Mouse (Mus musculus) heart, adult 2 months (tissue): ENCODE measurements at regions not wholly inside any gene's neighbourhood (a gene's known extent, or its start where the extent isn't known, plus 50 kb on each side); places are given as distances from the start of the nearest gene placed in this dataset.

Experiments used
- CTCF ChIP-seq: fragments of 200-600 bp; IDR thresholded peaks from 2 replicates; pipeline ENCODE4 v1.8.1; 2022; ENCODE audit warnings: antibody characterized with exemption, mild to moderate bottlenecking, moderate library complexity
- EP300 ChIP-seq: fragments of 200-500 bp; IDR thresholded peaks from 2 replicates; pipeline ENCODE4 v1.6.1; 2011; ENCODE audit warnings: low read depth, low read length, control low read depth; ENCODE audit not compliant: insufficient read depth
- POLR2A ChIP-seq: fragments of 200-500 bp; IDR thresholded peaks from 2 replicates; pipeline ENCODE4 v1.6.1; 2011; ENCODE audit warnings: mild to moderate bottlenecking, low read depth, low read length, control low read depth; ENCODE audit not compliant: insufficient read depth

DNA sequence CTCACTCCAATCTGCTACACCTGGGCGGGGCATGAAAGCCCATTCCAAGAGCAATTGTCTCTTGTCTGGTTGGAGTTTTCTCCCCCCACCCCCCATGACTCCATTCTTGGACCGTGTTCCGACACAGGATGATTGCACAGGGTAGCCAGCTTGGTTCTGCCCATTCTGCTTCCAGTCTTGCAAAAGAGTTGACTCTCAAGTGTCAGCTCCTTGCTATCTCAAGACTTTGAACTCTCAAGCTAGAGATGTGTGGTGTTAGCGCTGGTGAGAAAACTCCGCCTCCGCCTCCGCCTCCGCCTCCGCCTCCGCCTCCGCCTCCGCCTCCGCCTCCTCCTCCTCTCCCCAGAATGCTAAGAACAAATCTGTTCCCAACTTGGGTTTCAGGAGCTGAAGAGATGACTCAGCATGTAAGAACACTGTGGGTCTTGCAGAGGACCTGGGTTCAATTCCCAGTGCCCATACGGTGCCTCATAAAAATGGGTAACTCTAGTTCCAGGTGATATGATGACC is 135.1 kb downstream of the Bcat1 start:
- TF ChIP-seq CTCF (no peak), POLR2A (no peak), EP300 (no peak)
